Mouse (Mus musculus) cortical plate, adult 2 months (tissue): ENCODE results near the gene Mad2l1bp.
A peak's percentile ranks its signal among the peaks of the same experiment; 100 is the strongest.

Experiments used
- CTCF ChIP-seq: fragments of 200-500 bp; IDR thresholded peaks from 2 replicates; pipeline ENCODE4 v1.5.1; 2011; ENCODE audit warnings: mild to moderate bottlenecking, control low read depth, low read length; ENCODE audit not compliant: insufficient read depth; ENCODE audit errors: extremely low read depth
- POLR2A ChIP-seq: fragments of 200-500 bp; IDR thresholded peaks from 2 replicates; pipeline ENCODE4 v1.6.1; 2011; ENCODE audit warnings: mild to moderate bottlenecking, low read length, control low read depth; ENCODE audit not compliant: insufficient read depth; ENCODE audit errors: extremely low read depth

GRCm38 (mm10) chr17:46129741-46130498, 23.4 kb downstream of the Mad2l1bp start:
- TF ChIP-seq POLR2A (peak; percentile 19; the same call in 1 of the 2 replicates), CTCF (no peak)
